Comparison of ENCODE assay signal across 8 mouse cellular contexts in genomic region chr1:87154501-87155120, GRCm38 (mm10). TPM values are rescaled to one million over a fixed set of nuclear protein-coding genes. Genes with fewer than 3 reads are reported as not detected.
DNase-seq lines count a peak whose midpoint lies in the region; ATAC-seq and TF ChIP-seq lines count a peak whose summit lies in the region.

No protein-coding gene starts in this region.

- peaks cover 100% of the 10 kb centered on the region for H3K27me3 ChIP-seq in heart, embryonic 10.5 days (ENCODE audit: insufficient read depth, poor library complexity, severe bottlenecking)
- H3K27me3 ChIP-seq in E14TG2a.4 (ENCODE audit: insufficient read depth, low read length), result peaks cover 98% of the 10 kb centered on the region
- H3K27me3 ChIP-seq in forebrain, embryonic 16.5 days (replicated peaks; ENCODE audit: control insufficient read depth, insufficient read depth, low read length), result peaks cover 79% of the 10 kb centered on the region
- H3K27me3 ChIP-seq in liver, postnatal 0 days (ENCODE audit: insufficient read depth, low read length), result peaks cover 69% of the 10 kb centered on the region

- peak overlapping the region; percentile 54 for H3K4me3 ChIP-seq in heart, embryonic 10.5 days
- peak overlapping the region; percentile 73 for H3K4me3 ChIP-seq in E14TG2a.4 (replicated peaks; ENCODE audit: low read length)
- H3K4me3 ChIP-seq in forebrain, embryonic 16.5 days (replicated peaks; ENCODE audit: low read length), result peak overlapping the region; percentile 52
- peak overlapping the region; percentile 6; the same call in 1 of the 2 replicates for H3K4me3 ChIP-seq in liver, postnatal 0 days (ENCODE audit: low read depth, low read length)

- TF ChIP-seq CTCF in E14TG2a.4 (conservative IDR thresholded peaks at IDR 0.05; ENCODE audit: low read length), result no peak
- TF ChIP-seq CTCF in liver, postnatal 0 days (IDR thresholded peaks at IDR 0.05; ENCODE audit: low read depth), result no peak

- intact Hi-C loops in heart, postnatal 10 days (cut with DNase I), result no loop called here

- peak overlapping the region; percentile 56 for H3K4me2 ChIP-seq in forebrain, embryonic 16.5 days (ENCODE audit: low read length)
- H3K4me2 ChIP-seq in liver, postnatal 0 days (ENCODE audit: low read depth, low read length), result 0 out of 2 replicates have a peak overlapping the region, but pooled peaks have one; percentile 32

- WGBS in heart, embryonic 10.5 days, result 2% methylated on average over 58 of the region's 58 CpGs
- WGBS in forebrain, embryonic 16.5 days, result 2% methylated on average over 58 of the region's 58 CpGs
- WGBS in liver, postnatal 0 days (ENCODE audit: insufficient replicate concordance), result 7% methylated on average over 45 of the region's 58 CpGs

- peak; percentile 16; the same call in 1 of the 2 replicates for ATAC-seq in forebrain, embryonic 16.5 days
- ATAC-seq in liver, postnatal 0 days, result no peak
- ATAC-seq in activated CD4-positive, CD25-positive, alpha-beta regulatory T cell, adult 4 months, result no peak
- no peak for ATAC-seq in inflammation-experienced regulatory T-cells, adult 6 months

- H3K9ac ChIP-seq in forebrain, embryonic 16.5 days (replicated peaks; ENCODE audit: low read depth, low read length), result peak overlapping the region; percentile 46
- H3K9ac ChIP-seq in liver, postnatal 0 days (replicated peaks), result no peak overlapping the region

- H3K27ac ChIP-seq in heart, embryonic 10.5 days, result no peak overlapping the region
- no peak overlapping the region for H3K27ac ChIP-seq in forebrain, embryonic 16.5 days (ENCODE audit: low read length)
- no peak overlapping the region for H3K27ac ChIP-seq in liver, postnatal 0 days (ENCODE audit: low read depth)

- DNase-seq in heart, embryonic 10.5 days (ENCODE audit: low spot score), result no peak
- DNase-seq in heart, postnatal 10 days, result no peak
- no peak for DNase-seq in liver, postnatal 0 days
- no peak for DNase-seq in spleen, postnatal 10 days (ENCODE audit: low spot score in 2 of 2)

- H3K4me1 ChIP-seq in heart, embryonic 10.5 days, result peaks cover 25% of the 10 kb centered on the region
- peaks cover 33% of the 10 kb centered on the region for H3K4me1 ChIP-seq in E14TG2a.4 (replicated peaks; ENCODE audit: low read depth, low read length)
- H3K4me1 ChIP-seq in forebrain, embryonic 16.5 days (replicated peaks; ENCODE audit: control insufficient read depth, insufficient read depth, low read length), result peaks cover 24% of the 10 kb centered on the region
- no peaks in the 10 kb centered on the region for H3K4me1 ChIP-seq in liver, postnatal 0 days (ENCODE audit: insufficient read depth)

- no peak for TF ChIP-seq EP300 in liver, postnatal 0 days (IDR thresholded peaks at IDR 0.05; ENCODE audit: low read depth)

- H3K9me3 ChIP-seq in heart, embryonic 10.5 days, result no peaks in the 10 kb centered on the region
- peaks cover 15% of the 10 kb centered on the region; the same call in 1 of the 2 replicates for H3K9me3 ChIP-seq in E14TG2a.4 (ENCODE audit: low read length)
- no peaks in the 10 kb centered on the region for H3K9me3 ChIP-seq in forebrain, embryonic 16.5 days (ENCODE audit: control insufficient read depth, low read length)
- H3K9me3 ChIP-seq in liver, postnatal 0 days (ENCODE audit: low read length), result no peaks in the 10 kb centered on the region

- no peaks in the 10 kb centered on the region for H3K36me3 ChIP-seq in heart, embryonic 10.5 days
- H3K36me3 ChIP-seq in E14TG2a.4 (ENCODE audit: insufficient read depth, low read length), result no peaks in the 10 kb centered on the region
- no peaks in the 10 kb centered on the region for H3K36me3 ChIP-seq in forebrain, embryonic 16.5 days (ENCODE audit: control insufficient read depth, insufficient read depth)
- H3K36me3 ChIP-seq in liver, postnatal 0 days (replicated peaks; ENCODE audit: insufficient read depth, low read length), result no peaks in the 10 kb centered on the region

RNA-seq across cellular contexts. Expression of gene Ecel1, which starts 1.7 kb away (rescaled TPM):
- 0.09 and 0.10 TPM in 2 replicates for polyA plus RNA-seq in heart, embryonic 10.5 days (2016; fragmentation: Nextera tagmentation; extraction: Ambion mirVana)
- total RNA-seq in heart, postnatal 10 days (2021), result not detected
- 13.4 and 25.3 TPM in 2 replicates for polyA plus RNA-seq in forebrain, embryonic 16.5 days (2015; fragmentation: Nextera tagmentation; extraction: Ambion mirVana)
- 0.16 and 0.32 TPM in 2 replicates for polyA plus RNA-seq in liver, postnatal 0 days (2015; fragmentation: Nextera tagmentation; extraction: Ambion mirVana)
- under 1 TPM in 1 of 2 experiments, not detected in 1; 0.36 TPM for polyA plus RNA-seq in activated CD4-positive, CD25-positive, alpha-beta regulatory T cell, adult 4 months (2017; shearing (Covaris generic))
- polyA plus RNA-seq in inflammation-experienced regulatory T-cells, adult 6 months (2017; shearing (Covaris generic)), result under 1 TPM in 2 of 3 experiments, not detected in 1; 0.77 to 0.88 TPM

RNA-seq across cellular contexts. Expression of gene Prss56, which starts 28.5 kb away (rescaled TPM):
- polyA plus RNA-seq in heart, embryonic 10.5 days (2016; fragmentation: Nextera tagmentation; extraction: Ambion mirVana), result not detected in 2 replicates
- total RNA-seq in heart, postnatal 10 days (2021), result not detected
- polyA plus RNA-seq in forebrain, embryonic 16.5 days (2015; fragmentation: Nextera tagmentation; extraction: Ambion mirVana), result 2.8 and 3.1 TPM in 2 replicates
- polyA plus RNA-seq in liver, postnatal 0 days (2015; fragmentation: Nextera tagmentation; extraction: Ambion mirVana), result not detected in 2 replicates
- not detected for polyA plus RNA-seq in activated CD4-positive, CD25-positive, alpha-beta regulatory T cell, adult 4 months (2017; shearing (Covaris generic))
- not detected for polyA plus RNA-seq in inflammation-experienced regulatory T-cells, adult 6 months (2017; shearing (Covaris generic))

RNA-seq across cellular contexts. Expression of gene Akp3, which starts 29.8 kb away (rescaled TPM):
- not detected in 2 replicates for polyA plus RNA-seq in heart, embryonic 10.5 days (2016; fragmentation: Nextera tagmentation; extraction: Ambion mirVana)
- total RNA-seq in heart, postnatal 10 days (2021), result not detected
- not detected in 2 replicates for polyA plus RNA-seq in forebrain, embryonic 16.5 days (2015; fragmentation: Nextera tagmentation; extraction: Ambion mirVana)
- polyA plus RNA-seq in liver, postnatal 0 days (2015; fragmentation: Nextera tagmentation; extraction: Ambion mirVana), result not detected in 2 replicates
- not detected for polyA plus RNA-seq in activated CD4-positive, CD25-positive, alpha-beta regulatory T cell, adult 4 months (2017; shearing (Covaris generic))
- polyA plus RNA-seq in inflammation-experienced regulatory T-cells, adult 6 months (2017; shearing (Covaris generic)), result not detected

RNA-seq across cellular contexts. Expression of gene Chrnd, which starts 35.8 kb away (rescaled TPM):
- 0.09 and 0.13 TPM in 2 replicates for polyA plus RNA-seq in heart, embryonic 10.5 days (2016; fragmentation: Nextera tagmentation; extraction: Ambion mirVana)
- total RNA-seq in heart, postnatal 10 days (2021), result not detected
- not detected in 2 replicates for polyA plus RNA-seq in forebrain, embryonic 16.5 days (2015; fragmentation: Nextera tagmentation; extraction: Ambion mirVana)
- 0.04 TPM in 1 of 2 replicates, not detected in the other for polyA plus RNA-seq in liver, postnatal 0 days (2015; fragmentation: Nextera tagmentation; extraction: Ambion mirVana)
- polyA plus RNA-seq in activated CD4-positive, CD25-positive, alpha-beta regulatory T cell, adult 4 months (2017; shearing (Covaris generic)), result not detected
- polyA plus RNA-seq in inflammation-experienced regulatory T-cells, adult 6 months (2017; shearing (Covaris generic)), result not detected

RNA-seq across cellular contexts. Expression of gene Chrng, which starts 49.8 kb away (rescaled TPM):
- polyA plus RNA-seq in heart, embryonic 10.5 days (2016; fragmentation: Nextera tagmentation; extraction: Ambion mirVana), result 0.34 and 0.96 TPM in 2 replicates
- not detected for total RNA-seq in heart, postnatal 10 days (2021)
- not detected in 2 replicates for polyA plus RNA-seq in forebrain, embryonic 16.5 days (2015; fragmentation: Nextera tagmentation; extraction: Ambion mirVana)
- polyA plus RNA-seq in liver, postnatal 0 days (2015; fragmentation: Nextera tagmentation; extraction: Ambion mirVana), result 0.19 TPM in 1 of 2 replicates, not detected in the other
- polyA plus RNA-seq in activated CD4-positive, CD25-positive, alpha-beta regulatory T cell, adult 4 months (2017; shearing (Covaris generic)), result not detected
- polyA plus RNA-seq in inflammation-experienced regulatory T-cells, adult 6 months (2017; shearing (Covaris generic)), result under 1 TPM in 1 of 3 experiments, not detected in 2; 0.39 TPM

Comparison
In these comparisons a context has a peak if more than half of its experiments do, and no peak if none do; other contexts are left out.
1. H3K4me3 ChIP-seq: peak in every context shown above with its lines; median percentile 73 in E14TG2a.4; 54 in heart, embryonic 10.5 days; 52 in forebrain, embryonic 16.5 days; 6 in liver, postnatal 0 days.